ENCODE assay signal across 11 mouse cellular contexts in genomic region chr16:43409108-43409909, GRCm38 (mm10).
DNase-seq lines count a peak whose midpoint lies in the region; ATAC-seq and TF ChIP-seq lines count a peak whose summit lies in the region.
"Had no signal": no experiment of that assay in that cellular context is flagged by ENCODE, and none has a peak within 500 bp of the region (broad histone marks: within the 10 kb centered on the region; RNA-seq: fewer than 3 reads in every experiment).

No protein-coding gene starts in this region.

- dilution Hi-C loops in CH12.LX (cut with MboI; ENCODE audit: extremely low pct_ligation_motif_present, extremely low pct_unique_long_range_greater_than_20kb, low sequenced_read_pairs), result no loop called here

- H3K4me2 ChIP-seq in kidney, embryonic 15.5 days, result no peak overlapping the region
- H3K4me2 ChIP-seq in CH12.LX (ENCODE audit: insufficient read depth, low read depth, poor library complexity, severe bottlenecking), result peak overlapping the region; percentile 97
- H3K4me2 ChIP-seq in stomach, postnatal 0 days (replicated peaks; ENCODE audit: low read depth), result no peak overlapping the region

- no peak for DNase-seq in kidney, adult 11 months
- DNase-seq in A20 (ENCODE audit: low read depth, low spot score), result peak; percentile 71
- DNase-seq in CH12.LX (ENCODE audit: extremely low read depth), result peak; percentile 91
- no peak for DNase-seq in thymus, postnatal 0 days (ENCODE audit: low spot score)
- no peak for DNase-seq in stomach, postnatal 0 days (ENCODE audit: low spot score)

- peak overlapping the region; percentile 48 for H3K27ac ChIP-seq in kidney, embryonic 15.5 days
- H3K27ac ChIP-seq in CH12.LX (ENCODE audit: insufficient read depth, low read depth), result peak overlapping the region; percentile 70
- H3K27ac ChIP-seq in stomach, postnatal 0 days (replicated peaks), result no peak overlapping the region
- H3K27ac ChIP-seq: hindbrain, embryonic 10.5 days; liver, embryonic 14.5 days; macrophage had no signal

- H3K36me3 ChIP-seq in kidney, embryonic 15.5 days, result no peaks in the 10 kb centered on the region
- peaks cover 0 to 2% of the 10 kb centered on the region in 2 experiments for H3K36me3 ChIP-seq in CH12.LX (replicated peaks in 1 of 2; ENCODE audit: control insufficient read depth in 1 of 2, insufficient read depth in 1 of 2, low read length in 1 of 2)
- no peaks in the 10 kb centered on the region for H3K36me3 ChIP-seq in stomach, postnatal 0 days (ENCODE audit: control insufficient read depth, insufficient read depth, low read length)
- H3K36me3 ChIP-seq: hindbrain, embryonic 10.5 days had no signal

- TF ChIP-seq EP300 in CH12.LX (IDR thresholded peaks at IDR 0.05; ENCODE audit: low read length), result peak; percentile 99
- TF ChIP-seq EP300 in stomach, postnatal 0 days (optimal IDR thresholded peaks at IDR 0.05), result no peak

- no peaks in the 10 kb centered on the region for H3K27me3 ChIP-seq in kidney, embryonic 15.5 days
- no peaks in the 10 kb centered on the region for H3K27me3 ChIP-seq in CH12.LX (replicated peaks)
- no peaks in the 10 kb centered on the region for H3K27me3 ChIP-seq in stomach, postnatal 0 days (ENCODE audit: control insufficient read depth, insufficient read depth, low read length)

- peaks cover 20% of the 10 kb centered on the region for H3K4me1 ChIP-seq in kidney, embryonic 15.5 days
- H3K4me1 ChIP-seq in CH12.LX (ENCODE audit: control insufficient read depth in 1 of 2, insufficient read depth in 2 of 2), result peaks cover 18 to 92% of the 10 kb centered on the region in 2 experiments
- H3K4me1 ChIP-seq in stomach, postnatal 0 days (replicated peaks; ENCODE audit: control insufficient read depth, insufficient read depth), result no peaks in the 10 kb centered on the region

- no peaks in the 10 kb centered on the region for H3K9me3 ChIP-seq in kidney, embryonic 15.5 days (replicated peaks)
- no peaks in the 10 kb centered on the region for H3K9me3 ChIP-seq in CH12.LX (replicated peaks; ENCODE audit: low read length)
- H3K9me3 ChIP-seq in stomach, postnatal 0 days (ENCODE audit: control insufficient read depth, low read length), result no peaks in the 10 kb centered on the region
- H3K9me3 ChIP-seq: hindbrain, embryonic 10.5 days had no signal

- in situ Hi-C loops in CH12.LX (cut with MboI; ENCODE audit: low pct_ligation_motif_present, low pct_unique_long_range_greater_than_20kb, low sequenced_read_pairs), result no loop called here

- no peak for ATAC-seq in kidney, embryonic 15.5 days (replicated peaks; ENCODE audit: low FRiP score)
- ATAC-seq in megakaryocyte, adult 5-6 weeks (ENCODE audit: poor library complexity, severe bottlenecking), result peak; percentile 89
- no peak for ATAC-seq in stomach, postnatal 0 days (ENCODE audit: low FRiP score, low TSS enrichment)
- ATAC-seq: inflammation-experienced regulatory T-cells, adult 6 months had no signal

- peaks cover 26% of the 10 kb centered on the region for H3K79me2 ChIP-seq in CH12.LX (replicated peaks; ENCODE audit: control insufficient read depth, extremely low read depth, insufficient read depth, poor library complexity, severe bottlenecking)

- TF ChIP-seq RAD21 in CH12.LX (IDR thresholded peaks at IDR 0.05; ENCODE audit: low read depth, low read length), result no peak; the same call in 1 of the 2 replicates

- TF ChIP-seq CTCF in CH12.LX (conservative IDR thresholded peaks at IDR 0.05 in 1 of 2, IDR thresholded peaks at IDR 0.05 in 1 of 2; ENCODE audit: low read depth in 2 of 2, low read length in 2 of 2), result no peak
- TF ChIP-seq CTCF in stomach, postnatal 0 days (IDR thresholded peaks at IDR 0.05; ENCODE audit: low read depth), result no peak

- TF ChIP-seq POLR2A in CH12.LX (IDR thresholded peaks at IDR 0.05; ENCODE audit: low read depth, low read length), result 0 out of 2 replicates have a peak, but pooled peaks have one; percentile 31

- H3K9ac ChIP-seq in kidney, embryonic 15.5 days, result no peak overlapping the region
- peak overlapping the region; percentile 75 for H3K9ac ChIP-seq in CH12.LX (ENCODE audit: insufficient read depth, low read depth)
- H3K9ac ChIP-seq in stomach, postnatal 0 days (ENCODE audit: low read length), result no peak overlapping the region
- H3K9ac ChIP-seq: liver, embryonic 14.5 days had no signal

- 37% methylated on average over 4 of the region's 4 CpGs for WGBS in kidney, embryonic 15.5 days
- WGBS in stomach, postnatal 0 days, result 48% methylated on average over 4 of the region's 4 CpGs

- no peak overlapping the region for H3K4me3 ChIP-seq in kidney, embryonic 15.5 days (replicated peaks)
- peak overlapping the region in 1 of 3 experiments; percentile 62 for H3K4me3 ChIP-seq in CH12.LX (replicated peaks in 1 of 3; ENCODE audit: low read depth in 2 of 3, low read length in 2 of 3, poor library complexity in 1 of 3)
- no peak overlapping the region for H3K4me3 ChIP-seq in stomach, postnatal 0 days (ENCODE audit: low read depth, low read length)
- H3K4me3 ChIP-seq: hindbrain, embryonic 10.5 days had no signal

TF ChIP-seq in CH12.LX, 34 proteins besides CTCF, POLR2A, EP300 and RAD21:
- TF ChIP-seq CHD2 (IDR thresholded peaks at IDR 0.05; ENCODE audit: low read length) (peak; percentile 89; the same call in 1 of the 2 replicates), E2F4 (IDR thresholded peaks at IDR 0.05; ENCODE audit: insufficient replicate concordance, low read depth, low read length) (no peak), ELF1 (IDR thresholded peaks at IDR 0.05; ENCODE audit: low read depth, low read length) (no peak; the same call in 1 of the 2 replicates), BHLHE40 (IDR thresholded peaks at IDR 0.05; ENCODE audit: low read depth, low read length) (peak; percentile 90), NELFE (IDR thresholded peaks at IDR 0.05; ENCODE audit: low read depth, low read length) (no peak), MEF2A (IDR thresholded peaks at IDR 0.05; ENCODE audit: borderline replicate concordance, low read depth, low read length) (peak; percentile 95), JUN (IDR thresholded peaks at IDR 0.05; ENCODE audit: insufficient read depth, low read depth, low read length) (peak; percentile 75), ZNF384 (IDR thresholded peaks at IDR 0.05; ENCODE audit: low read depth, low read length) (peak; percentile 53; the same call in 1 of the 2 replicates), HCFC1 (IDR thresholded peaks at IDR 0.05; ENCODE audit: low read depth, low read length) (no peak; the same call in none of the 2 replicates), MAX (IDR thresholded peaks at IDR 0.05; ENCODE audit: low read length) (no peak; the same call in 1 of the 2 replicates), MAZ (IDR thresholded peaks at IDR 0.05; ENCODE audit: low read depth, low read length) (no peak; the same call in none of the 2 replicates), PAX5 (IDR thresholded peaks at IDR 0.05; ENCODE audit: low read length) (no peak), JUND (conservative IDR thresholded peaks at IDR 0.05; ENCODE audit: low read depth, low read length) (peak; percentile 79), MXI1 (IDR thresholded peaks at IDR 0.05; ENCODE audit: low read depth, low read length) (0 out of 2 replicates have a peak, but pooled peaks have one; percentile 32), IRF4 (IDR thresholded peaks at IDR 0.05; ENCODE audit: low read depth, low read length) (peak; percentile 99), TBP (conservative IDR thresholded peaks at IDR 0.05; ENCODE audit: low read depth, low read length) (0 out of 2 replicates have a peak, but pooled peaks have one; percentile 56), USF1 (IDR thresholded peaks at IDR 0.05; ENCODE audit: low read depth, low read length) (no peak), TCF12 (IDR thresholded peaks at IDR 0.05; ENCODE audit: low read depth, low read length) (peak; percentile 92), SMC3 (IDR thresholded peaks at IDR 0.05; ENCODE audit: low read depth, low read length) (peak; percentile 31), MYC (IDR thresholded peaks at IDR 0.05; ENCODE audit: low read depth, low read length) (peak; percentile 90), ZMIZ1 (IDR thresholded peaks at IDR 0.05; ENCODE audit: low read depth, low read length) (no peak), CHD1 (IDR thresholded peaks at IDR 0.05; ENCODE audit: low read depth, low read length) (peak; percentile 96), SIN3A (IDR thresholded peaks at IDR 0.05; ENCODE audit: low read length) (no peak; the same call in 1 of the 2 replicates), GABPA (IDR thresholded peaks at IDR 0.05; ENCODE audit: insufficient replicate concordance, low read depth, low read length) (no peak), ETS1 (conservative IDR thresholded peaks at IDR 0.05; ENCODE audit: low read depth, low read length) (peak; percentile 93), MAFK (IDR thresholded peaks at IDR 0.05; ENCODE audit: insufficient replicate concordance, low read length) (peak; percentile 68; the same call in 1 of the 2 replicates), RCOR1 (conservative IDR thresholded peaks at IDR 0.05; ENCODE audit: low read depth, low read length) (peak; percentile 87), NRF1 (IDR thresholded peaks at IDR 0.05; ENCODE audit: low read depth, low read length) (no peak), UBTF (IDR thresholded peaks at IDR 0.05; ENCODE audit: low read depth, low read length) (no peak; the same call in 1 of the 2 replicates)

Comparison
In these comparisons a context has a peak if more than half of its experiments do, and no peak if none do; other contexts are left out.
1. DNase-seq: peak in A20 (single experiment) and CH12.LX (single experiment); none in kidney, adult 11 months (single experiment), thymus, postnatal 0 days (single experiment) and stomach, postnatal 0 days (single experiment).